ENCODE assay signal across 16 mouse cellular contexts in the genomic region with DNA sequence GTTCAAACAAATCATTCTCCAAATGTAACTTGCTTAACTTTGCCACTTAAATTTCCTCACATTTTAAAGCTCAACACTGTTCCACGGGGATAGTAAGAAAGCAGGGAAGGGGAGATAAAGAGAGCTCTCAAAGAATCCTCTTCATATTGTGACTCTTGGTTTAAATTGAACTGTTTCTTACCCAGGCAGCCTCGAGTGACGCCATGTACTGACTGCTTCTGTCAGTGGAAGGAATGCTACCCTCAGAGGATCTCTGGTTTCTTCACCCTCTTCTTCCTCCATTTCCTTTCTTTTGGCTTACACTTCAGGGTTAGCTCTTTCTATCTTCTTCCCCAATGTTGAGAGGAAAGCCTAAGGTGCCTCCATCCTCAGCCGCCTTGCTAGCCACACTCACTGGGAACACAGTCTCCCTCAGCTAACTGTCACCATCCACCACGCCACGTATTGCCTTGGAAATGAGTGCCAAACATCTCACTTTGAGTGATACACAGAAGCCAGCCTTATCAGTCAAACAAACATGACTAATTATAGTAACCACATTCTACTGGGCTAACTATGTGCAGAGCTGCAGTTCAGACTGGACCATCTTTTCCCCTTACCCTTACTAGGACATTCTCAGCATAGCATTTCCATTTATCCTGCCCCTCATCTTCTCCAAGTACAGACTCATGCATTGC.
A peak's percentile ranks its signal among the peaks of the same experiment; 100 is the strongest.
DNase-seq lines count a peak whose midpoint lies in the region; ATAC-seq and TF ChIP-seq lines count a peak whose summit lies in the region.
"Had no signal": no experiment of that assay in that cellular context is flagged by ENCODE, and none has a peak within 500 bp of the region (broad histone marks: within the 10 kb centered on the region; RNA-seq: fewer than 3 reads in every experiment).

No protein-coding gene starts in this region.

- TF ChIP-seq CTCF in stomach, postnatal 0 days (IDR thresholded peaks at IDR 0.05; ENCODE audit: low read depth), result no peak

- ATAC-seq in stomach, embryonic 15.5 days (ENCODE audit: insufficient read depth, low FRiP score, low read depth), result peak; percentile 35; the same call in 1 of the 2 replicates
- no peak for ATAC-seq in stomach, postnatal 0 days (ENCODE audit: low FRiP score, low TSS enrichment)
- ATAC-seq in heart, embryonic 12.5 days (ENCODE audit: insufficient number of reproducible peaks, low FRiP score), result peak; percentile 55; the same call in 1 of the 2 replicates
- ATAC-seq in liver, embryonic 11.5 days (replicated peaks; ENCODE audit: low FRiP score), result peak; percentile 91
- ATAC-seq in midbrain, embryonic 14.5 days (ENCODE audit: low FRiP score, low TSS enrichment), result no peak
- ATAC-seq in hindbrain, embryonic 11.5 days (ENCODE audit: low FRiP score), result no peak
- ATAC-seq in forebrain, embryonic 11.5 days (replicated peaks; ENCODE audit: low FRiP score), result no peak
- ATAC-seq: hindbrain, embryonic 16.5 days had no signal

- TF ChIP-seq EP300 in stomach, postnatal 0 days (optimal IDR thresholded peaks at IDR 0.05), result no peak

- H3K4me1 ChIP-seq in stomach, embryonic 15.5 days, result no peaks in the 10 kb centered on the region
- H3K4me1 ChIP-seq in stomach, postnatal 0 days (replicated peaks; ENCODE audit: control insufficient read depth, insufficient read depth), result no peaks in the 10 kb centered on the region
- peaks cover 15% of the 10 kb centered on the region for H3K4me1 ChIP-seq in heart, embryonic 12.5 days (replicated peaks)
- H3K4me1 ChIP-seq in liver, embryonic 11.5 days (replicated peaks; ENCODE audit: control insufficient read depth, insufficient read depth, low read length), result peaks cover 16% of the 10 kb centered on the region; the same call in 1 of the 2 replicates
- H3K4me1 ChIP-seq in midbrain, embryonic 14.5 days (ENCODE audit: control insufficient read depth, insufficient read depth, low read length), result no peaks in the 10 kb centered on the region
- H3K4me1 ChIP-seq in hindbrain, embryonic 11.5 days (replicated peaks; ENCODE audit: control insufficient read depth, insufficient read depth, low read length), result no peaks in the 10 kb centered on the region
- H3K4me1 ChIP-seq in forebrain, embryonic 11.5 days (replicated peaks; ENCODE audit: control insufficient read depth, insufficient read depth, low read length), result no peaks in the 10 kb centered on the region
- H3K4me1 ChIP-seq: embryonic facial prominence, embryonic 15.5 days; limb, embryonic 13.5 days; neural tube, embryonic 15.5 days had no signal

- 0 out of 2 replicates have a peak, but pooled peaks cover 2% of the 10 kb centered on the region for H3K36me3 ChIP-seq in stomach, embryonic 15.5 days
- 0 out of 2 replicates have a peak, but pooled peaks cover 3% of the 10 kb centered on the region for H3K36me3 ChIP-seq in stomach, postnatal 0 days (ENCODE audit: control insufficient read depth, insufficient read depth, low read length)
- H3K36me3 ChIP-seq in heart, embryonic 12.5 days, result peaks cover 11% of the 10 kb centered on the region
- H3K36me3 ChIP-seq in liver, embryonic 11.5 days (ENCODE audit: control insufficient read depth, insufficient read depth, low read length), result peaks cover 2% of the 10 kb centered on the region; the same call in 1 of the 2 replicates
- peaks cover 10% of the 10 kb centered on the region; the same call in 1 of the 2 replicates for H3K36me3 ChIP-seq in midbrain, embryonic 14.5 days (ENCODE audit: control insufficient read depth, insufficient read depth, low read length)
- H3K36me3 ChIP-seq in hindbrain, embryonic 11.5 days (ENCODE audit: control insufficient read depth, insufficient read depth, low read length), result no peaks in the 10 kb centered on the region
- no peaks in the 10 kb centered on the region for H3K36me3 ChIP-seq in forebrain, embryonic 11.5 days (ENCODE audit: control insufficient read depth, insufficient read depth, low read length)
- H3K36me3 ChIP-seq: G1E had no signal

- H3K27me3 ChIP-seq in stomach, embryonic 15.5 days (replicated peaks), result no peaks in the 10 kb centered on the region
- H3K27me3 ChIP-seq in stomach, postnatal 0 days (ENCODE audit: control insufficient read depth, insufficient read depth, low read length), result no peaks in the 10 kb centered on the region
- H3K27me3 ChIP-seq in heart, embryonic 12.5 days (replicated peaks), result no peaks in the 10 kb centered on the region
- H3K27me3 ChIP-seq in liver, embryonic 11.5 days (replicated peaks; ENCODE audit: control insufficient read depth, insufficient read depth, low read length), result no peaks in the 10 kb centered on the region
- H3K27me3 ChIP-seq in midbrain, embryonic 14.5 days (ENCODE audit: control insufficient read depth, insufficient read depth, low read length), result no peaks in the 10 kb centered on the region
- H3K27me3 ChIP-seq in hindbrain, embryonic 11.5 days (ENCODE audit: control insufficient read depth, insufficient read depth, low read length), result no peaks in the 10 kb centered on the region
- H3K27me3 ChIP-seq in forebrain, embryonic 11.5 days (ENCODE audit: control insufficient read depth, insufficient read depth, low read length), result no peaks in the 10 kb centered on the region
- H3K27me3 ChIP-seq: embryonic facial prominence, embryonic 15.5 days; limb, embryonic 13.5 days; neural tube, embryonic 15.5 days had no signal

- H3K9ac ChIP-seq in stomach, embryonic 15.5 days, result no peak overlapping the region
- H3K9ac ChIP-seq in stomach, postnatal 0 days (ENCODE audit: low read length), result no peak overlapping the region
- H3K9ac ChIP-seq in heart, embryonic 12.5 days, result 0 out of 2 replicates have a peak overlapping the region, but pooled peaks have one; percentile 14
- 0 out of 2 replicates have a peak overlapping the region, but pooled peaks have one; percentile 13 for H3K9ac ChIP-seq in liver, embryonic 11.5 days (ENCODE audit: low read depth, low read length)
- H3K9ac ChIP-seq in midbrain, embryonic 14.5 days (replicated peaks; ENCODE audit: low read length), result no peak overlapping the region
- H3K9ac ChIP-seq in hindbrain, embryonic 11.5 days (ENCODE audit: low read depth, low read length), result no peak overlapping the region
- H3K9ac ChIP-seq in forebrain, embryonic 11.5 days (ENCODE audit: low read length), result no peak overlapping the region
- H3K9ac ChIP-seq: embryonic facial prominence, embryonic 15.5 days; limb, embryonic 13.5 days; neural tube, embryonic 15.5 days had no signal

- no peak overlapping the region for H3K4me3 ChIP-seq in stomach, embryonic 15.5 days (replicated peaks)
- H3K4me3 ChIP-seq in stomach, postnatal 0 days (ENCODE audit: low read depth, low read length), result no peak overlapping the region
- H3K4me3 ChIP-seq in heart, embryonic 12.5 days, result peak overlapping the region; percentile 39
- H3K4me3 ChIP-seq in liver, embryonic 11.5 days (ENCODE audit: low read depth, low read length), result no peak overlapping the region
- no peak overlapping the region for H3K4me3 ChIP-seq in midbrain, embryonic 14.5 days (replicated peaks; ENCODE audit: low read depth, low read length)
- no peak overlapping the region for H3K4me3 ChIP-seq in hindbrain, embryonic 11.5 days (ENCODE audit: low read depth, low read length)
- H3K4me3 ChIP-seq in forebrain, embryonic 11.5 days (ENCODE audit: low read depth, low read length), result no peak overlapping the region
- H3K4me3 ChIP-seq: embryonic facial prominence, embryonic 15.5 days; limb, embryonic 13.5 days; neural tube, embryonic 15.5 days had no signal

- 77% methylated on average over 6 of the region's 6 CpGs for WGBS in stomach, embryonic 15.5 days
- 75% methylated on average over 6 of the region's 6 CpGs for WGBS in stomach, postnatal 0 days
- WGBS in heart, embryonic 12.5 days, result 45% methylated on average over 6 of the region's 6 CpGs
- WGBS in liver, embryonic 11.5 days, result 63% methylated on average over 6 of the region's 6 CpGs
- 94% methylated on average over 6 of the region's 6 CpGs for WGBS in midbrain, embryonic 14.5 days
- 92% methylated on average over 6 of the region's 6 CpGs for WGBS in hindbrain, embryonic 11.5 days
- WGBS in forebrain, embryonic 11.5 days, result 93% methylated on average over 6 of the region's 6 CpGs

- DNase-seq in stomach, postnatal 0 days (ENCODE audit: low spot score), result no peak
- no peak for DNase-seq in liver, embryonic 11.5 days (ENCODE audit: low spot score)
- DNase-seq in midbrain, embryonic 14.5 days, result no peak
- DNase-seq in hindbrain, embryonic 11.5 days (ENCODE audit: low spot score), result no peak
- DNase-seq in forebrain, embryonic 11.5 days (ENCODE audit: low spot score), result no peak
- no peak for DNase-seq in spleen, postnatal 10 days (ENCODE audit: low spot score in 2 of 2)
- DNase-seq: gastrocnemius, postnatal 14 days; kidney, adult 9 months; retina, postnatal 1 day had no signal

- H3K9me3 ChIP-seq in stomach, embryonic 15.5 days, result no peaks in the 10 kb centered on the region
- H3K9me3 ChIP-seq in stomach, postnatal 0 days (ENCODE audit: control insufficient read depth, low read length), result no peaks in the 10 kb centered on the region
- 0 out of 2 replicates have a peak, but pooled peaks cover 2% of the 10 kb centered on the region for H3K9me3 ChIP-seq in heart, embryonic 12.5 days (replicated peaks)
- H3K9me3 ChIP-seq in liver, embryonic 11.5 days (ENCODE audit: control insufficient read depth, low read length), result no peaks in the 10 kb centered on the region
- no peaks in the 10 kb centered on the region for H3K9me3 ChIP-seq in midbrain, embryonic 14.5 days (ENCODE audit: control insufficient read depth, low read length)
- no peaks in the 10 kb centered on the region for H3K9me3 ChIP-seq in hindbrain, embryonic 11.5 days (ENCODE audit: control insufficient read depth, low read length)
- H3K9me3 ChIP-seq in forebrain, embryonic 11.5 days (ENCODE audit: control insufficient read depth, low read length), result no peaks in the 10 kb centered on the region
- H3K9me3 ChIP-seq: embryonic facial prominence, embryonic 15.5 days; G1E; limb, embryonic 13.5 days; neural tube, embryonic 15.5 days had no signal

- no peak overlapping the region for H3K27ac ChIP-seq in stomach, embryonic 15.5 days
- H3K27ac ChIP-seq in stomach, postnatal 0 days (replicated peaks), result no peak overlapping the region
- H3K27ac ChIP-seq in heart, embryonic 12.5 days (ENCODE audit: poor library complexity, severe bottlenecking), result peak overlapping the region; percentile 85
- H3K27ac ChIP-seq in liver, embryonic 11.5 days (ENCODE audit: low read depth, low read length), result peak overlapping the region; percentile 44; the same call in 1 of the 2 replicates
- H3K27ac ChIP-seq in midbrain, embryonic 14.5 days (replicated peaks; ENCODE audit: low read depth, low read length), result no peak overlapping the region
- H3K27ac ChIP-seq in hindbrain, embryonic 11.5 days (ENCODE audit: low read depth, low read length), result no peak overlapping the region
- H3K27ac ChIP-seq in forebrain, embryonic 11.5 days (ENCODE audit: low read depth, low read length), result no peak overlapping the region
- H3K27ac ChIP-seq: embryonic facial prominence, embryonic 15.5 days; limb, embryonic 13.5 days; neural tube, embryonic 15.5 days had no signal

- no peak overlapping the region for H3K4me2 ChIP-seq in stomach, embryonic 15.5 days
- H3K4me2 ChIP-seq in stomach, postnatal 0 days (replicated peaks; ENCODE audit: low read depth), result no peak overlapping the region
- H3K4me2 ChIP-seq in heart, embryonic 12.5 days, result peak overlapping the region; percentile 61
- H3K4me2 ChIP-seq in liver, embryonic 11.5 days, result peak overlapping the region; percentile 30
- no peak overlapping the region for H3K4me2 ChIP-seq in midbrain, embryonic 14.5 days (ENCODE audit: low read length)
- no peak overlapping the region for H3K4me2 ChIP-seq in hindbrain, embryonic 11.5 days (replicated peaks; ENCODE audit: low read depth, low read length)
- no peak overlapping the region for H3K4me2 ChIP-seq in forebrain, embryonic 11.5 days (ENCODE audit: low read depth, low read length, severe bottlenecking)
- H3K4me2 ChIP-seq: embryonic facial prominence, embryonic 15.5 days; limb, embryonic 13.5 days; neural tube, embryonic 15.5 days had no signal

Comparison
In these comparisons a context has a peak if more than half of its experiments do, and no peak if none do; other contexts are left out.
1. ATAC-seq: peak in stomach, embryonic 15.5 days (single experiment), heart, embryonic 12.5 days (single experiment) and liver, embryonic 11.5 days (single experiment); none in stomach, postnatal 0 days (single experiment), midbrain, embryonic 14.5 days (single experiment), hindbrain, embryonic 11.5 days (single experiment) and forebrain, embryonic 11.5 days (single experiment).
2. H3K27ac ChIP-seq: peak in heart, embryonic 12.5 days (single experiment) and liver, embryonic 11.5 days (single experiment); none in stomach, embryonic 15.5 days (single experiment), stomach, postnatal 0 days (single experiment), midbrain, embryonic 14.5 days (single experiment), hindbrain, embryonic 11.5 days (single experiment) and forebrain, embryonic 11.5 days (single experiment).
3. H3K4me2 ChIP-seq: peak in heart, embryonic 12.5 days (single experiment) and liver, embryonic 11.5 days (single experiment); none in stomach, embryonic 15.5 days (single experiment), stomach, postnatal 0 days (single experiment), midbrain, embryonic 14.5 days (single experiment), hindbrain, embryonic 11.5 days (single experiment) and forebrain, embryonic 11.5 days (single experiment).
4. H3K9ac ChIP-seq: peak in heart, embryonic 12.5 days (single experiment) and liver, embryonic 11.5 days (single experiment); none in stomach, embryonic 15.5 days (single experiment), stomach, postnatal 0 days (single experiment), midbrain, embryonic 14.5 days (single experiment), hindbrain, embryonic 11.5 days (single experiment) and forebrain, embryonic 11.5 days (single experiment).